Mouse (Mus musculus): ENCODE results near the gene Tesk2.

DNA sequence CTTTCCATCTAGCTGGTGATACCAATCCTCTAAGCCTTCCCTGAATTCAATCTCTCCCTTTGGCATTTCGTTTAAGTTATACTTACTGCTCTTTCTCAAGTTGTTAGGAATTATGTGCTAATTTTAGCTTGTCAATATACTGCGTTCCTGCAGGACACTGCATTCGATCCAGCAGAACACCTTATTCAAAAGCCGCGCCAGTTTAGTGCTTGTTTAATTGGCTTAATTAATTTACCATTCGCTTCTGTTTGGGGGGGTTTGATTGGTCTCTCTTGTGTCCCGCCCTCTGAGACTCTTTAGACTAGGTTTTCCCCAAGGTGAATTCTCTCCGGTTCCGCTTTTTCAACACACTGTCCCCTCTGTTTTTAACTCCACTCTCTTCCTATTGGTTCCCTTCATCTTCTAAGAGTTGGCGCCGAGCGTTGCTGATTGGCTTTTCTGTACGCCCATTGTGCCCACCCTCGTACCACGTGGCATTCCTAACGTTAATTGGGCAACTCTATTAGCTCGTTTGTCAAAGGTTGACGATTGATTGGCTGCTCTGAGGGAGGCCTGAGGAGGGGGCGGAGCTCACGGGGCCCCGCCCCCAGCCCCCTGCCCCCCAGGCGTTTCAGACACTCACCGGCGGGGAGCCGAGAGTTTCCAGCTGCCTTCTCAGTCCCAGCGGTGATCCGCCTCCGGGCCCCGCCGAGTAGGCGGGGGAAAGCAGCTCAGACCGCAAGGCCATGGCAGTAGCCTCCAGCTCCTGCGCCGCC, at the start of gene Tesk2:
- TF ChIP-seq CTCF (IDR thresholded peaks at IDR 0.05; ENCODE audit: low read depth) (no peak), EP300 (IDR thresholded peaks at IDR 0.05; ENCODE audit: low read depth) (0 out of 2 replicates have a peak, but pooled peaks have one; percentile 15)

Measured in liver, embryonic 14.5 days (tissue).